Mouse (Mus musculus) liver, embryonic 14.5 days (tissue): ENCODE results near the gene Clec3b. TPM values are rescaled to one million over a fixed set of nuclear protein-coding genes. Genes with fewer than 3 reads are reported as not detected.

Source experiments
- ATAC-seq: fragments of 200-750 bp; cut with Nextera tagmentation; 2 replicates; pipeline ENCODE4 v1.8.0; 2017; ENCODE audit warnings: moderate number of reproducible peaks, mild to moderate bottlenecking, moderate library complexity; ENCODE audit not compliant: insufficient read depth
- DNase-seq, 3 experiments: peaks; one replicate each; pipeline ENCODE4 v3.0.0-alpha.2; 2012 to 2013; ENCODE audit warnings: low read depth in 3 of 3, low spot score in 3 of 3
- H3K27ac ChIP-seq: fragments of 300-500 bp; sonication (generic); 2 replicates; pipeline ENCODE4 v1.5.1; 2014; ENCODE audit warnings: moderate library complexity, mild to moderate bottlenecking, control low read depth, inconsistent platforms
- H3K27me3 ChIP-seq: fragments of 300-500 bp; sonication (generic); 2 replicates; pipeline ENCODE4 v1.6.1; 2014; ENCODE audit warnings: mild to moderate bottlenecking, low read length, moderate library complexity; ENCODE audit not compliant: control insufficient read depth, insufficient read depth
- H3K36me3 ChIP-seq: fragments of 300-500 bp; sonication (generic); replicated peaks from 2 replicates; pipeline ENCODE4 v1.6.1; 2014; ENCODE audit warnings: low read depth; ENCODE audit not compliant: control insufficient read depth, insufficient read depth
- H3K4me1 ChIP-seq, 2 experiments: fragments of 200-500 bp in 1 of 2; fragments of 300-500 bp in 1 of 2; sonication (generic) in 1 of 2; replicated peaks; 2 replicates each; pipeline ENCODE4 v1.6.1; 2012 to 2014; ENCODE audit warnings: antibody characterized with exemption in 1 of 2, inconsistent platforms in 1 of 2, low read length in 1 of 2; ENCODE audit not compliant: control insufficient read depth in 2 of 2, insufficient read depth in 2 of 2
- H3K4me2 ChIP-seq: fragments of 300-500 bp; sonication (generic); 2 replicates; pipeline ENCODE4 v1.6.1; 2014; ENCODE audit warnings: low read depth, mild to moderate bottlenecking, control low read depth, moderate library complexity
- H3K4me3 ChIP-seq, 2 experiments: fragments of 200-500 bp in 1 of 2; fragments of 300-500 bp in 1 of 2; sonication (generic) in 1 of 2; 2 replicates each; pipeline ENCODE4 v1.5.1; 2012 to 2014; ENCODE audit warnings: low read depth in 2 of 2, low read length in 2 of 2, mild to moderate bottlenecking in 2 of 2, control low read depth in 1 of 2, inconsistent platforms in 1 of 2, moderate library complexity in 1 of 2; ENCODE audit not compliant: insufficient read depth in 1 of 2
- H3K9ac ChIP-seq: fragments of 300-500 bp; sonication (generic); replicated peaks from 2 replicates; pipeline ENCODE4 v1.6.1; 2014; ENCODE audit warnings: mild to moderate bottlenecking, control low read depth, moderate library complexity
- H3K9me3 ChIP-seq: fragments of 300-500 bp; sonication (generic); 2 replicates; pipeline ENCODE4 v1.6.1; 2016; ENCODE audit warnings: low read length, mixed read lengths; ENCODE audit not compliant: control insufficient read depth
- CTCF ChIP-seq: IDR thresholded peaks from 2 replicates; pipeline ENCODE4 v1.5.1; 2016; ENCODE audit warnings: antibody characterized with exemption, low read depth, control low read depth
- EP300 ChIP-seq: IDR thresholded peaks from 2 replicates; pipeline ENCODE4 v1.6.1; 2016; ENCODE audit warnings: antibody characterized with exemption, low read depth
- WGBS: fragments of 180-500 bp; shearing (Covaris S2); extraction: QIAGEN DNeasy Blood & Tissue Kit; methylation state at CpG from one replicate; pipeline ENCODE4 v1.1.7; 2014; ENCODE audit not compliant: insufficient replicate concordance; 5-methylcytosine and 5-hydroxymethylcytosine counted together
- polyA plus RNA-seq, 2 experiments: library from polyadenylated mRNA; depleted of rRNA in 1 of 2; stranded (reverse) in 1 of 2; unstranded in 1 of 2; fragments of >200 nt; fragmentation: Nextera tagmentation in 1 of 2; extraction: Ambion mirVana in 1 of 2; gene quantifications; 2 replicates each; pipeline versions ENCODE4 v1.2.1 to v1.2.3; 2012 to 2014

Gene Clec3b
- 0.22 TPM in 1 of 2 replicates, not detected in the other for polyA plus RNA-seq (2012; rRNA removed)
- not detected in 2 replicates for polyA plus RNA-seq (2014; fragmentation: Nextera tagmentation; extraction: Ambion mirVana)

GRCm38 (mm10) chr9:123150241-123151020 lies at the start of gene Clec3b:
Gene Clec3b (plus strand): TSS chr9:123150946.
- Histone ChIP-seq H3K36me3 (no peaks in the 10 kb centered on the region), H3K4me3 (no peak within 1 kb of the TSS), H3K4me2 (no peak within 1 kb of the TSS), H3K9ac (no peak within 1 kb of the TSS), H3K4me1 (peaks cover 0 to 2% of the 10 kb centered on the region in 2 experiments; a peak in 2 of 4 replicates), H3K9me3 (no peaks in the 10 kb centered on the region), H3K27me3 (no peaks in the 10 kb centered on the region), H3K27ac (no peak within 1 kb of the TSS)
- ATAC-seq (no peak), DNase-seq (no peak)
- TF ChIP-seq EP300, result no peak
- TF ChIP-seq CTCF, result no peak
- WGBS, result 64% methylated on average over 5 of the region's 5 CpGs

GRCm38 (mm10) chr9:123103425-123103824 lies 47.3 kb upstream of the Clec3b start:
- H3K4me2 ChIP-seq, result no peak overlapping the region
- peaks cover 7% of the 10 kb centered on the region for H3K36me3 ChIP-seq
- H3K27me3 ChIP-seq, result no peaks in the 10 kb centered on the region
- H3K4me1 ChIP-seq, result no peaks in the 10 kb centered on the region
- H3K27ac ChIP-seq, result no peak overlapping the region
- no peak overlapping the region for H3K9ac ChIP-seq
- H3K9me3 ChIP-seq, result no peaks in the 10 kb centered on the region
- H3K4me3 ChIP-seq, result no peak overlapping the region
- TF ChIP-seq CTCF, result no peak
- DNase-seq (no peak), ATAC-seq (no peak)

- Histone ChIP-seq H3K36me3 (peaks cover 3% of the 10 kb centered on the region), H3K4me2 (no peak overlapping the region)
- no peak for DNase-seq
These were observed 46.4 kb upstream of the Clec3b start for GRCm38 (mm10) chr9:123104362-123104761.

GRCm38 (mm10) chr9:123107186-123107585 lies 43.6 kb upstream of the Clec3b start:
- WGBS, result 81% methylated on average over 4 of the region's 4 CpGs
- H3K9ac ChIP-seq, result no peak overlapping the region
- H3K4me3 ChIP-seq, result no peak overlapping the region
- H3K9me3 ChIP-seq, result no peaks in the 10 kb centered on the region
- no peak overlapping the region for H3K27ac ChIP-seq
- H3K4me1 ChIP-seq, result peaks cover 7 to 9% of the 10 kb centered on the region in 2 experiments; a peak in 3 of 4 replicates
- no peaks in the 10 kb centered on the region for H3K27me3 ChIP-seq
- no peak overlapping the region for H3K4me2 ChIP-seq
- ATAC-seq (no peak), DNase-seq (no peak)
- H3K36me3 ChIP-seq, result peaks cover 3% of the 10 kb centered on the region; the same call in 1 of the 2 replicates
- TF ChIP-seq EP300 (no peak), CTCF (no peak)

More at GRCm38 (mm10) chr9:123104362-123104761, 46.4 kb upstream of the Clec3b start:
- no peak for ATAC-seq
- no peaks in the 10 kb centered on the region for H3K4me1 ChIP-seq
- no peaks in the 10 kb centered on the region for H3K9me3 ChIP-seq
- no peak overlapping the region for H3K4me3 ChIP-seq
- TF ChIP-seq EP300 (no peak), CTCF (no peak)
- no peak overlapping the region for H3K9ac ChIP-seq
- no peaks in the 10 kb centered on the region for H3K27me3 ChIP-seq
- no peak overlapping the region for H3K27ac ChIP-seq

- no peak for TF ChIP-seq EP300
- no peak for TF ChIP-seq CTCF
- 70% methylated on average over 7 of the region's 7 CpGs for WGBS
- no peak overlapping the region for H3K4me3 ChIP-seq
- H3K27me3 ChIP-seq, result no peaks in the 10 kb centered on the region
- no peak for DNase-seq
- peaks cover 3% of the 10 kb centered on the region; the same call in 1 of the 2 replicates for H3K36me3 ChIP-seq
- H3K27ac ChIP-seq, result no peak overlapping the region
- no peak overlapping the region for H3K9ac ChIP-seq
- no peak for ATAC-seq
- H3K4me2 ChIP-seq, result no peak overlapping the region
- H3K9me3 ChIP-seq, result no peaks in the 10 kb centered on the region
- H3K4me1 ChIP-seq, result peaks cover 13 to 15% of the 10 kb centered on the region in 2 experiments
These were observed 41.6 kb upstream of the Clec3b start for GRCm38 (mm10) chr9:123109188-123109587.
